8 mouse cellular contexts compared by ENCODE assay signal in the genomic region with DNA sequence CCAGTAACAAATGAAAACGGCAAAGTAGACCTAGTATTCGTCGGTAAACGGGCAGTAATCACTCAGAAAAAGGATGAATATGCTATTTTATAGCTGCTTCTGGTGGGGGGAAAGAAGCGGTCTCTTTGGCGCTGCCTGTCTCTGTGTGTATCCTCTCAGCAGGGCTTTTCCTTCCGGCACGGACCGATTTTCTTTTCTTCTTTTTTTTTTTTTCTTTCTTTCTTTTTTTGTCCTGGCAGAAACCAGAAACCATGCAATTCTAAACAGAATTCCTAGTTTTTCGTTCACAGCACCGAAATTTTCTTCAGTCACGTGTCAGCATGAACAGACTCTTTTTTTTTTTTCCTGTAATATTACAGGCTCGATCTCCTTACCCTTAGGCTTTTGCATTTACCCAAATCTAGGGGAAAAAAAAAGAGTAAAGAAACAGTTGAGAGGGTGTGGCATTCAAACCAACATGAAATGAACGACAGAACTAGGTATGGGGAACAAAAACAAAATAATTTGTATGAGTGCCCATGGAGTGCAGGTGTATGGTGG. TPM values are rescaled to one million over a fixed set of nuclear protein-coding genes. Genes with fewer than 3 reads are reported as not detected.
DNase-seq lines count a peak whose midpoint lies in the region; ATAC-seq lines count a peak whose summit lies in the region.

No protein-coding gene starts in this region.

- no peak for ATAC-seq in midbrain, embryonic 12.5 days (ENCODE audit: low FRiP score, low read depth)

- DNase-seq in left cerebral cortex, adult 18-20 months (ENCODE audit: low spot score in 2 of 2) = peak; percentile 16 to 28
- no peak for DNase-seq in left cerebral cortex, adult 11 months (ENCODE audit: low spot score)
- peak; percentile 64 for DNase-seq in brain, adult 2 months (ENCODE audit: low read depth, low spot score)
- no peak for DNase-seq in hindbrain, embryonic 10.5 days (ENCODE audit: low spot score)
- no peak for DNase-seq in ovary, adult 18-20 months (ENCODE audit: low spot score)
- DNase-seq in natural killer cell, adult 2 months (ENCODE audit: low spot score in 2 of 2) = no peak
- DNase-seq in gastrocnemius, postnatal 10 days = no peak

- H3K36me3 ChIP-seq in hindbrain, embryonic 10.5 days = no peaks in the 10 kb centered on the region
- no peaks in the 10 kb centered on the region for H3K36me3 ChIP-seq in midbrain, embryonic 12.5 days

- peak overlapping the region; percentile 60 for H3K4me2 ChIP-seq in midbrain, embryonic 12.5 days (replicated peaks)

- H3K9me3 ChIP-seq in hindbrain, embryonic 10.5 days = no peaks in the 10 kb centered on the region
- H3K9me3 ChIP-seq in midbrain, embryonic 12.5 days = no peaks in the 10 kb centered on the region

- WGBS in hindbrain, embryonic 10.5 days = 4% methylated on average over 14 of the region's 14 CpGs
- WGBS in midbrain, embryonic 12.5 days = 2% methylated on average over 14 of the region's 14 CpGs

- H3K27ac ChIP-seq in hindbrain, embryonic 10.5 days = peak overlapping the region; percentile 100
- H3K27ac ChIP-seq in midbrain, embryonic 12.5 days (replicated peaks) = peak overlapping the region; percentile 100

- peak overlapping the region; percentile 92 for H3K4me3 ChIP-seq in hindbrain, embryonic 10.5 days
- peak overlapping the region; percentile 91 for H3K4me3 ChIP-seq in midbrain, embryonic 12.5 days

- peaks cover 33% of the 10 kb centered on the region for H3K4me1 ChIP-seq in hindbrain, embryonic 10.5 days (replicated peaks)
- H3K4me1 ChIP-seq in midbrain, embryonic 12.5 days = peaks cover 22% of the 10 kb centered on the region

- peak overlapping the region; percentile 98 for H3K9ac ChIP-seq in midbrain, embryonic 12.5 days (replicated peaks)

- no peaks in the 10 kb centered on the region for H3K27me3 ChIP-seq in hindbrain, embryonic 10.5 days (ENCODE audit: insufficient read depth, poor library complexity, severe bottlenecking)
- no peaks in the 10 kb centered on the region for H3K27me3 ChIP-seq in midbrain, embryonic 12.5 days

RNA-seq across cellular contexts. Expression of gene Zdhhc17, which starts 1.4 kb away (rescaled TPM):
- 100 to 1,000 TPM; 115 to 121 TPM for total RNA-seq in left cerebral cortex, adult 18-20 months (2021)
- 29.3 and 34.8 TPM in 2 replicates for polyA plus RNA-seq in hindbrain, embryonic 10.5 days (2016; fragmentation: Nextera tagmentation; extraction: Ambion mirVana)
- 47.9 and 50.6 TPM in 2 replicates for polyA plus RNA-seq in midbrain, embryonic 12.5 days (2016; fragmentation: Nextera tagmentation; extraction: Ambion mirVana)
- 10 to 100 TPM; 22.4 to 29.1 TPM for total RNA-seq in gastrocnemius, postnatal 10 days (2021)

Comparison
In these comparisons a context has a peak if more than half of its experiments do, and no peak if none do; other contexts are left out.
1. DNase-seq: peak in left cerebral cortex, adult 18-20 months (2 of 2) and brain, adult 2 months (single experiment); none in left cerebral cortex, adult 11 months (single experiment), hindbrain, embryonic 10.5 days (single experiment), ovary, adult 18-20 months (single experiment), natural killer cell, adult 2 months (0 of 2) and gastrocnemius, postnatal 10 days (single experiment).